Mouse (Mus musculus): ENCODE measurements around the gene Gm28539. TPM values are rescaled to one million over a fixed set of nuclear protein-coding genes. Genes with fewer than 3 reads are reported as not detected.

Gm28539 gene
- total RNA-seq (2023), result 3.9 TPM

GRCm38 (mm10) chr16:18836468-18837208 lies at the start of gene Gm28539, which contains the start of gene 2510002D24Rik:
Gene Gm28539 (plus strand): TSS chr16:18836584.
Gene 2510002D24Rik (plus strand): TSS chr16:18836578.

GRCm38 (mm10) chr16:18811468-18812384 lies 24.7 kb upstream of the Gm28539 start, which contains the start of the genes Ufd1 and Cdc45:
Gene Ufd1 (plus strand): TSS chr16:18811779.
Gene Cdc45 (minus strand): TSS chr16:18811987.

GRCm38 (mm10) chr16:18876442-18877308 lies 40.3 kb downstream of the Gm28539 start, which contains the start of the genes Mrpl40 and Hira:
Gene Mrpl40 (minus strand): TSS chr16:18876862.
Gene Hira (plus strand): TSS chr16:18877037.

Other genes starting within 250 kb of the Gm28539 start
- not detected for gene Tbx1, start 245.9 kb upstream of the Gm28539 start, total RNA-seq (2023)
- 0.49 TPM for gene Gp1bb, start 214.2 kb upstream of the Gm28539 start, total RNA-seq (2023)
- not detected for gene Gm49601, start 210.2 kb upstream of the Gm28539 start, total RNA-seq (2023)
- gene Sept5, start 206.6 kb upstream of the Gm28539 start, total RNA-seq (2023), result not detected
- gene Cldn5, start 59.7 kb upstream of the Gm28539 start, total RNA-seq (2023), result not detected
- 116 TPM for gene Ufd1, start 24.8 kb upstream of the Gm28539 start, total RNA-seq (2023)
- gene Cdc45, start 24.6 kb upstream of the Gm28539 start, total RNA-seq (2023), result 3.1 TPM
- gene 2510002D24Rik, start within 50 bp of the Gm28539 start, total RNA-seq (2023), result 48.5 TPM
- gene Mrpl40, start 40.3 kb downstream of the Gm28539 start, total RNA-seq (2023), result 39.9 TPM
- 76.0 TPM for gene Hira, start 40.5 kb downstream of the Gm28539 start, total RNA-seq (2023)